Mouse (Mus musculus) neural tube, embryonic 10.5 days (tissue): ENCODE data around the gene Pcbd2.
"Not testable (repeated sequence)": the region's sequence is repeated elsewhere in the genome, so short reads cannot be mapped to it uniquely, and the experiment has no call there.

ENCODE experiments used
- DNase-seq: peaks from one replicate; pipeline ENCODE4 v3.0.0-alpha.2; 2017; ENCODE audit warnings: low spot score; ENCODE audit errors: extremely low spot score

Gene Pcbd2

DNA sequence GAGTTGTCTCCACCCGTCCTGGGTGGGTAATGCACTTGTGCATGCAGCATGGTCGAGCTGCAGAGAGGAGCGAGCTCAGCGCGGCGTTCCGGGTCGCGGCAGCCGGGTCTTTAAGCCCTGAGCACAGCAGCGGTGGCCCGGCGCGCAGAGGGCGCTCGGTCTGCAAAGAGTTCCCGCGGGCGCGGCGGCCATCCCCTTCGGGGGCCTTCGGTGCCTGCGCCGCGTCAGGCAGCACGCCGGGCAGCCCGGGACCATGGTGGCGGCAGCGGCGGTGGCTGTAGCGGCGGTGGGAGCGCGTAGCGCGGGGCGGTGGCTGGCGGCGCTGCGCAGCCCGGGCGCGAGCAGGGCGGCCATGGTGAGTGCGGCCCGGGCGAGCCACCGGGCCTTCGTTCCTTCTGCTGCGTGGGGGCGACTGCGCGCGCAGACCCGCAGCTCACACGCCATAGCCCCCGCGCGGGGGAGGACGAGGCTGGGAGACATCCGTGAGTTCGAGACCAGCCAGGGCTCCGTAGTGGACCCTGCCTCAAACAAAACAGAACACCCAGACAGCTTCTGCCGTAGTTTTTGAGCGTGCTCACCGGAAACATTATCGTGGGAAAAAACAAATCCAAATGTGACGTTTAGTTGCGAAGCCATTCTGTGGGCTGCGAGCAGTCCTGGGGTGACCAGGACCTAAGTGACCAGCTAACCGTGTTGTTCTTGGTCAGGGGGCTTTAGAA, at the start of gene Pcbd2:
TSS of gene Pcbd2 (plus strand) at position 249 of the 719 bp plus-strand sequence.
- peak; percentile 90 for DNase-seq

- no peak for DNase-seq
These were observed 45.0 kb upstream of the Pcbd2 start for GRCm38 (mm10) chr13:55682201-55682600.

- no peak for DNase-seq
These were observed 43.6 kb upstream of the Pcbd2 start for GRCm38 (mm10) chr13:55683581-55683980.

DNA sequence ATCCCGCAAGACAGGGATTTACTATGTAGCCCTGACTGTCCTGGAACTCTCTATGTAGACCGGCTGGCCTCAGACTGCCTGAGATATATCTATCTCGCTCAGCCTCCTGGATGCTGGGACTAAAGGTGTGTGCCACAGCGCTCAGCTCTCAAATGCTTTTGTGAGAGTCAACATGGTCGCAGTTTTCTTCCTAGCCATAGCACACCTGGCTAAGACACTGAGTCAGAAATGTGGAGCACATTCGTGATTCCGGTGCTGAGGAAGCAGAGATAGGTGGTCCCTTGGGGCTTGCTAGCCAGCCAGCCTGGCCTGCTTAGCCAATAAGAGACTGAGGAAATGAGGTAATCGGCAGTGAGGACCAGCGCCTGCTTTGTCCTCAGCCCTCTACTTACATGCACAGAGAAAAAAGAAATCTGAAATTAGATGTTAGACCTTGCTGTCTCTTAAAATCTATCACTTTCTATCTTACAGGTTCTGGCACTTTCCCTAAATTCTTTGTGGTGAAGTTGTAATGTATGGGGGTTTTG, 41.0 kb upstream of the Pcbd2 start:
- DNase-seq, result peak; percentile 19

DNA sequence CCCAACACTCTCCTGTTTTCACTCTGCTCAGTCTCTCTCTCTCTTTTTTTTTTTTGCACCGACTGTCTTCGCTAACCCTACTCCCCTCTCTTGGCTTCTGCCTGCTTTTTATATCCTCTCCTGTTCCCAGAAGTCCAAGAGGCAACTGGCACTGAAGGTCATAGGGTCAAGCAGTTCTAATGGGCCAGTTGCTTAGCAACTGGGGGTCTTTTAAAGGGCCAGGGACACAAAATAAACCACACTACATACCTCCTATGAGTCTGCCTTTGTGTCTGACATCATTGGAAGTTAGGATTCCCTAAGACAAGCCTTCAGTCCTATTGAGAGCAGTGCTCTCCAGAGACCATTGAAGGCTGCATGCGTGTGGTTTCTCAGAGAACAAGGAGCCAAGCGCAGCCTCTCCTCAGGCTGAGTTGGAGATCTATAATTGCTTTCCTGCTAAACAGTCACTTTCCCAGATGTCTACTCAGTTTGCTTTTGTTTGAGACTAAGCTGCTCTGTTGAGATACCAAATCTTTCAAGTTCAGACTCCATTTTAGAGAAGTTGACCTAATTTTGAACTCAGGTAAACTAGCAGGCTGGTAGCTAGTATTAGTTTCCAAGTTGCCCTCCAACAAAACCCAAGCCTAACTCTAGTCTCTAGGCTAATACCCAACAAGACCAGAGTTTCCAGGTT, 39.1 kb upstream of the Pcbd2 start:
- DNase-seq, result peak; percentile 67

DNA sequence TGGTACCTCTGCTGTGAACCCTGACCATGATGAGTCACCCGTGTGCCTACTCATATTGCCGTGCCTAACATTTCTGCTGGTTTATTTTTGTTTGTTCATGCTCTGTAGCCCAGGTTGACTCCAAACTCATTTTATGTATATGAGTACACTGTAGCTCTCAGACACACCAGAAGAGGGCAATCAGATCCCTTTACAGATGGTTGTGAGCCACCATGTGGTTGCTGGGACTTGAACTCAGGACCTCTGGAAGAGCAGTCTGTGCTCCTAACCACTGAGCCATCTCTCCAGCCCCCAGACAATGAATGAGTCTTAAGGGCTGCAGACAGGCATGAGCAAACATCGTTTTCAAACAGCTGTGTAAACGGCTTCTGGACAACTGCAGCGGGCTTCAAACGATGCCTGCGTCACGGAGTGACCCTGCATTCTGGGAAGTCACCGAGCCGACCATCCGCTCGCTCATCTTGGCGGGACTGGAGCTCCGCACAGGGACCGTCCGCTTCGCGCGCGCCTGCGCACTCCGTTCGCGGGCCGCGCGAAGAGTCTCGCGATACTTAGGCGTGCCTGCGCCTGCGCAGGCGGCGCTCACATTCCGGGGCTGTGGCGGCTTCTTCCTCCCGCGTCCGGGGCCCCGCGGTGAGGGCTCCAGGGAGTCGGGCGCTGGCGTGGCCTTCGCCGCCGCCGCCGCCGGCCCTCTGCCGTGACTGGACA, 34.5 kb upstream of the Pcbd2 start, which contains the start of gene B230219D22Rik:
TSS of gene B230219D22Rik (plus strand) at position 590 of the 708 bp plus-strand sequence.
- peak; percentile 92 for DNase-seq

- no peak for DNase-seq
These were observed 33.9 kb upstream of the Pcbd2 start for GRCm38 (mm10) chr13:55693243-55693721.

DNA sequence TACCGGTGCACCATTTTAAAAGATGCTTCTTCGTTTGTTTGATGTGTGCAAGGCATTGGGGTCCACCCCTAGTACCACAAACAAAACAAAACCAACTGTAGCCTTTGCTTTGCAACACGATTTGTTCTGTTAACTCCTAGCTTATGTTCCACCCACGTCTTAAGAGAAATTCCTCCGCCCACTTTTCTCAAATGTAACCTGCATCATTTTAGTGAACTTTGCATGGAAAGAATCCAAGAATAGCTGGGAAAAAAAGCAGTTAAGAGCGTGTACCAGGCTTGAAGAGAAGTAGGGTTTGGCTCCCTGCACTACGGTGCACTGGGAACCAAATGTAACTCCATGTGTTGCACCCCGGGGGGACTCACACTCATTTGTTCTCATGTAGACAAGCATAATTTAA, 33.1 kb upstream of the Pcbd2 start:
- no peak for DNase-seq

GRCm38 (mm10) chr13:55695989-55696388, 31.2 kb upstream of the Pcbd2 start:
- not testable (repeated sequence) for DNase-seq

- DNase-seq, result no peak
These were observed 22.9 kb upstream of the Pcbd2 start for GRCm38 (mm10) chr13:55704301-55704700.

- no peak for DNase-seq
These were observed 14.3 kb upstream of the Pcbd2 start for GRCm38 (mm10) chr13:55712846-55713245.

GRCm38 (mm10) chr13:55714501-55715166, 12.5 kb upstream of the Pcbd2 start, which contains the start of gene Txndc15:
Gene Txndc15 (plus strand): TSS chr13:55714650.
- DNase-seq, result peak; percentile 89

DNA sequence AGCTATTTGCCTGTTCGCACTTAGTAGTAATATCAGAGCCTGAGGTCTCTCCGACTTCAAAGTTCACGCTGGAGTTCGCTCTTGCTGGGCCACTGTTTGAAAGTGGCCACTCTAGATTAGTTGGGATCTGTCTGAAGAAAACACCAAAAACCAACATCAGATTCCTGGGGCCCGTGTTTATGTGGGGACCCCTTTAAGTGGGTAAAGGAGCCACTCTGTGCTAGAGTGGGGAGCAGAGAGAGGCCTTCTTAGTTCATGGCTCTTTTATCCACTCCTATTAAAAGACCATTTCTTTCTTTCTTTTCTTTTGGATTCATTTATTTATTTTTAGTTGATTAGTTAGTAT, 12.0 kb upstream of the Pcbd2 start:
- DNase-seq, result no peak

- DNase-seq, result no peak
These were observed 11.2 kb upstream of the Pcbd2 start for GRCm38 (mm10) chr13:55715908-55716510.

GRCm38 (mm10) chr13:55721516-55721915, 5.7 kb upstream of the Pcbd2 start:
- DNase-seq, result no peak

DNA sequence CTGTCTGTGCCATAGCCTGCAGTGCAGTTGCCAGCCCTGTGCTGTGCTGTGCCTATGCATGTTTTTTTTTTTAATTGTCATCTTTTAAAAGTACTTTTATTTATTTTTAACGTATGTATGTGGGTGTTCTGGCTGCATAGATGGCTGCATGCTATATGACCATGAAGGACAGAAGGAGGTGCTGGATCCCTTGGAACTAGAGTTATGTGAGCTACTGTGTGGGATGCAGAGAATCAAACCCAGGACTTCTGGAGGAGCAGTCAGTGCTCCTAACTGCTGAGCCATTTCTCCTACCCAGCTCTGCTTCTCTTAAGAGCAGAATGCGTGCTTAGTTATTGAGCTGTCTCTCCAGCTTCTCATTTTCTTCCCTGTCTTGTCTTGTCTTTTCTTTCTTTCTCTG, 5.2 kb upstream of the Pcbd2 start:
- DNase-seq, result no peak

DNA sequence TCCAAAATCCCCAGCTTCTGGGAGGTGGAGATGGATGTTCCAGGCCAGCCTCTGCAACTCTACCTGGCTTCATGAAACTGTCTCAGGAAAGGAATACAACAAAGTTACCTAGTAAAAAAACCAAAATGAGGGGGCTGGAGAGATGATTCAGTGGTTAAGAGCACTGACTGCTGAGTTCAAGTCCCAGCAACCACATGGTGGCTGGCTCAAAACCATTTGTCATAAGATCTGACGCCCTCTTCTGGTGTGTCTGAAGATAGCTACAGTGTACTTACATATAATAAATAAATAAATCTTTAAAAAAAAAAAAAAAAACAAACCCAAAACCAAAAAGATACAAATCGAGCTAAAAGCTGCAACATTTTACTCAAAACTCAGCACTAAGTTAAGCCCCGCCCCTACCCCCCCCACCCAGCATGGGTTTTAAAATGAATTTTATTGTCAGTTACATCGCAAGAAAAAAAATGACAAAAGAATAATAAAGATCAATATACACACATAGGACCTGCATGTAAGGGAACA, 509 bp upstream of the Pcbd2 start:
- DNase-seq, result no peak

DNA sequence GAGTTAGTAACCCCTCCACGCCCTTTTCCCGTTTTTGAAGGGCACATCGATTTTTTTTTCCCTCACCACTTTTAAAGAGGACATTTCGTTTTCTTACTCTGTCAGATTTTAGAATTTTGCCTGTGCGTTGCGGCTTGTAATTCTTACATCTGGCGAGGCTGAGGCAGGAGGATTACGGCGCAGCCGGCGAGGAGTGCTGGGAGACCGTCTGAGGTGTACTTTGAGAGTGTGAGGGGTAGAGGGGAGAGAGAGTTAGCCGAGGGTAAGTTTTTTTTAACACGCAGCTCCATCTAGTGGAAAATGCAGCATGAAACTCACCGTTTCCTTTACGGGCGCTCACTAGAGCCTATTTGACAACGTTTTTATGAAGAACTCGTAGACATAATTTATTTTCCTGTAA, 671 bp downstream of the Pcbd2 start:
- DNase-seq, result peak; percentile 71

GRCm38 (mm10) chr13:55730716-55731115, 3.5 kb downstream of the Pcbd2 start:
- DNase-seq, result no peak

- no peak for DNase-seq
These were observed 5.0 kb downstream of the Pcbd2 start for GRCm38 (mm10) chr13:55732121-55732520.
